Mouse (Mus musculus) forebrain, postnatal 0 days (tissue): Measurements from ENCODE around the gene Gm45808. TPM values are rescaled to one million over a fixed set of nuclear protein-coding genes. Genes with fewer than 3 reads are reported as not detected.

Experiments
- ATAC-seq: fragments of 200-750 bp; cut with Nextera tagmentation; 2 replicates; pipeline ENCODE4 v1.8.0; 2017; ENCODE audit warnings: mild to moderate bottlenecking, moderate library complexity
- DNase-seq: peaks from one replicate; pipeline ENCODE4 v3.0.0-alpha.2; 2015
- H3K27ac ChIP-seq: fragments of 300-500 bp; sonication (generic); 2 replicates; pipeline ENCODE4 v1.5.1; 2014; ENCODE audit warnings: low read depth, mild to moderate bottlenecking, antibody characterized with exemption, low read length, moderate library complexity, mixed read lengths
- H3K27me3 ChIP-seq: fragments of 300-500 bp; sonication (generic); 2 replicates; pipeline ENCODE4 v1.6.1; 2014; ENCODE audit warnings: mild to moderate bottlenecking, low read length, mixed read lengths; ENCODE audit not compliant: insufficient read depth
- H3K36me3 ChIP-seq: fragments of 300-500 bp; sonication (generic); 2 replicates; pipeline ENCODE4 v1.6.1; 2014; ENCODE audit warnings: mild to moderate bottlenecking, moderate library complexity; ENCODE audit not compliant: insufficient read depth
- H3K4me1 ChIP-seq: fragments of 300-500 bp; sonication (generic); 2 replicates; pipeline ENCODE4 v1.6.1; 2014; ENCODE audit warnings: antibody characterized with exemption; ENCODE audit not compliant: insufficient read depth
- H3K4me2 ChIP-seq: fragments of 300-500 bp; sonication (generic); 2 replicates; pipeline ENCODE4 v1.6.1; 2014; ENCODE audit warnings: low read depth, mild to moderate bottlenecking, moderate library complexity
- H3K4me3 ChIP-seq: fragments of 300-500 bp; sonication (generic); 2 replicates; pipeline ENCODE4 v1.5.1; 2014; ENCODE audit warnings: low read depth, low read length, mixed read lengths
- H3K9ac ChIP-seq: fragments of 300-500 bp; sonication (generic); 2 replicates; pipeline ENCODE4 v1.6.1; 2014; ENCODE audit warnings: mild to moderate bottlenecking
- H3K9me3 ChIP-seq: fragments of 300-500 bp; sonication (generic); 2 replicates; pipeline ENCODE4 v1.6.1; 2016; ENCODE audit warnings: low read length
- CTCF ChIP-seq: sonication (generic); IDR thresholded peaks from 2 replicates; pipeline ENCODE4 v1.5.1; 2016; ENCODE audit warnings: antibody characterized with exemption, control low read depth, low read depth
- WGBS: fragments of 180-500 bp; shearing (Covaris S2); extraction: QIAGEN DNeasy Blood & Tissue Kit; methylation state at CpG from one replicate; pipeline ENCODE4 v1.1.7; 2014; 5-methylcytosine and 5-hydroxymethylcytosine counted together
- polyA plus RNA-seq: library from polyadenylated mRNA; unstranded; fragments of >200 nt; fragmentation: Nextera tagmentation; extraction: Ambion mirVana; gene quantifications from 2 replicates; pipeline ENCODE4 v1.2.1, GENCODE M21; 2015
- total RNA-seq: library from RNA; depleted of rRNA; stranded (reverse); fragments of >200 nt; gene quantifications from 2 replicates; pipeline ENCODE4 v1.2.3, GENCODE M21; 2014

The Gm45808 gene
- total and polyA plus RNA-seq, 2 experiments from 2014 or later = not detected

- TF ChIP-seq CTCF = no peak
Measured at GRCm38 (mm10) chr7:45457204-45458060, 29.2 kb downstream of the Gm45808 start.

DNA sequence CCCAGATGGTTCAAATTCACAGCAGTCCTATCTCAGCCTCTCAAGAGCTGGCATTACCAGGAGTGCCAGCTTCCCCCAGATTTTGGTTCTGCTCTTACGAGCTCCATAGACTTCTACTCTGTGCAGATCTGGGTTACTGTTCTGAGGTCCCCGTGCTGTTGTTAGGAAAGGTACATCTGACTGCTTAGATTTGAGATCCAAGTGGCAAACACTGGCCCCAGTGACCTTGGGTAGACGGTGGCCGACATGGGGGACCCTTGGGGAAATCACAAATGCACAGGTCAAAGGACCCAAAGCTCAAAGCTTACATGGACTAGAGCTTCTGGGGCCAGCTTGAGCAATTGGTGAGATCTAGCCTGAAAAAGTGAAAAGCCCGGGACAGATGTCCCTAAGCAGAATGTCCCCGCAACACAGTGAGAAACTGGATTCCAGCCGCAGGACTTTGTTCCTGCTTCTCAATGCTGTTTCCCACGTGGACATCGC lies 29.8 kb downstream of the Gm45808 start:
- ATAC-seq (no peak), DNase-seq (no peak)
- Histone ChIP-seq H3K27me3 (no peaks in the 10 kb centered on the region), H3K4me2 (peak overlapping the region; percentile 76), H3K27ac (0 out of 2 replicates have a peak overlapping the region, but pooled peaks have one; percentile 45), H3K4me1 (peaks cover 21% of the 10 kb centered on the region), H3K9me3 (no peaks in the 10 kb centered on the region), H3K36me3 (peaks cover 33% of the 10 kb centered on the region), H3K9ac (0 out of 2 replicates have a peak overlapping the region, but pooled peaks have one; percentile 25), H3K4me3 (no peak overlapping the region)
- no peak for TF ChIP-seq CTCF
- WGBS = 54% methylated on average over 9 of the region's 9 CpGs

More at GRCm38 (mm10) chr7:45457204-45458060, 29.2 kb downstream of the Gm45808 start:
- Histone ChIP-seq H3K4me2 (peak overlapping the region; percentile 76), H3K36me3 (peaks cover 36% of the 10 kb centered on the region), H3K4me3 (peak overlapping the region; percentile 87), H3K9ac (peak overlapping the region; percentile 87), H3K9me3 (no peaks in the 10 kb centered on the region), H3K27me3 (no peaks in the 10 kb centered on the region), H3K27ac (0 out of 2 replicates have a peak overlapping the region, but pooled peaks have one; percentile 45), H3K4me1 (peaks cover 21% of the 10 kb centered on the region)
- DNase-seq (no peak), ATAC-seq (no peak)
- 57% methylated on average over 9 of the region's 10 CpGs for WGBS

GRCm38 (mm10) chr7:45455932-45456696 lies 30.5 kb downstream of the Gm45808 start:
- Histone ChIP-seq H3K9me3 (no peaks in the 10 kb centered on the region), H3K27me3 (no peaks in the 10 kb centered on the region), H3K27ac (0 out of 2 replicates have a peak overlapping the region, but pooled peaks have one; percentile 45), H3K4me2 (no peak overlapping the region), H3K4me3 (no peak overlapping the region), H3K4me1 (peaks cover 21% of the 10 kb centered on the region), H3K36me3 (peaks cover 29% of the 10 kb centered on the region), H3K9ac (no peak overlapping the region)
- no peak for DNase-seq
- TF ChIP-seq CTCF = no peak
- no peak for ATAC-seq
- WGBS = 71% methylated on average over 13 of the region's 13 CpGs

DNA sequence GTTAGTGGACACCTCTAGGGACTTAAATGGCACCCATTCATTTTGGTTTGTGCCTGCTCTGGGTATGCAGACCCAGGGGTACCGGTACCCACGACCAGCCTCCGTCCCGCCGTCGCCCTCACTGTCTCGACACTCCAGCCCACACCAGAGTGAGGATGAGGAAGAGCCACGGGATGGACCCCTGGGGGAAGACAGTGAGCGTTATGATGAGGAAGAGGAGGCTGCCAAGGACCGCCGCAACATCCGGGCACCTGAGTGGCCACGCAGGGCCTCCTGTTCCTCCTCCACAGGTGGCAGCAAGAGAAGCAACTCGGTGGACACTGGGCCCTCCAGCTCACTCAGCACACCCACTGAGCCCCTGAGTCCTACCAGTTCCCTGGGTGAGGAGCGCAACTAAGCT lies 31.6 kb downstream of the Gm45808 start:
- H3K36me3 ChIP-seq = peaks cover 29% of the 10 kb centered on the region
- no peak overlapping the region for H3K9ac ChIP-seq
- ATAC-seq (no peak), DNase-seq (no peak)
- H3K27me3 ChIP-seq = no peaks in the 10 kb centered on the region
- TF ChIP-seq CTCF = no peak
- H3K9me3 ChIP-seq = no peaks in the 10 kb centered on the region
- H3K4me3 ChIP-seq = no peak overlapping the region
- no peak overlapping the region for H3K27ac ChIP-seq
- H3K4me2 ChIP-seq = no peak overlapping the region
- whole genome bisulfite sequencing = 89% methylated on average over 15 of the region's 15 CpGs
- peaks cover 10% of the 10 kb centered on the region; the same call in 1 of the 2 replicates for H3K4me1 ChIP-seq

DNA sequence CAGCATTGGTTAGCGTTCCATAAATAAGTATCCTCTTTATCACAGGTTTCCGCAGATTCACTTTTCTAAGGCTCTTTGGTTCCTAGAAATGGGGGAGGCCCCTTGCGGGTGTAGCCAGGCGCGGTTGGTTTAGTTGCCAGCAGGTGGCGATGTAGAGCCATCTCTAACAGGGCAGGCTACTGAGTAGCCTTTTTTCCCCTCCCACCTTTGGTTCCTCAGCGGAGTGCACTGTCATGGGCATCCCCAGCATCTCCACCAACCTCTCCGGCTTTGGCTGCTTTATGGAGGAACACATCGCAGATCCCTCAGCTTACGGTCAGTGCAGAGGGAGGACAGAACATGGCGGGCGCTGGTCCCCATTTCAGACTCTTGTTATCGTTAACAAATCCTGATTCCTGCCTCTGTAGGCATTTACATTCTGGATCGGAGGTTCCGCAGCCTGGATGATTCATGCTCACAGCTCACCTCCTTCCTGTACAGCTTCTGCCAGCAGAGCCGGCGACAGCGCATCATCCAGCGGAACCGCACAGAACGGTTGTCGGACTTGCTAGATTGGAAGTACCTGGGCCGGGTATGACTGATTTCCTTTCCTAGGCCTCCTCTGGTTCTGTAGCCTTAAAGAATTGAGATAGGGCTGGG lies 35.1 kb downstream of the Gm45808 start:
- peak; percentile 85 for DNase-seq
- TF ChIP-seq CTCF = peak; percentile 81
- Histone ChIP-seq H3K4me1 (no peaks in the 10 kb centered on the region; the same call in 1 of the 2 replicates), H3K9me3 (no peaks in the 10 kb centered on the region), H3K9ac (no peak overlapping the region), H3K27me3 (no peaks in the 10 kb centered on the region), H3K4me3 (0 out of 2 replicates have a peak overlapping the region, but pooled peaks have one; percentile 5), H3K27ac (peak overlapping the region; percentile 62), H3K36me3 (peaks cover 23% of the 10 kb centered on the region; the same call in 1 of the 2 replicates), H3K4me2 (no peak overlapping the region)
- WGBS = 53% methylated on average over 23 of the region's 23 CpGs
- peak; percentile 90 for ATAC-seq

DNA sequence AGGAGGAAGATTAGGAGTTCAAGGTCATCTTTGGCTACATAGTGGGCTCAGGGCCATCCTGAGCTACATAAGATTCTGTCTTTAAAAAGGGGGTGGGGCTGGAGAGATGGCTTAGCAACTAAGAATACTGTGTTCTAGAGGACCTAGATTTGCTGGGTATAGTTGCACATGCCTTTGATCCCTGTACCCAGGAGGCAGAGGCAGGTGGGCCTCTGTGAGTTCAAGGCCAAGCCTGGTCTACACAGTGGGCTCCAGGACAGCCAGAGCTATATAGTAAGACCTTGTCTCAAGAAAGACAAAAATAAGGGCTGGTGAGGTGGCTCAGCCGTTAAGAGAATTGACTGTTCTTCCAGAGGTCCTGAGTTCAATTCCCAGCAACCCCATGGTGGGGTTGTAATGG lies 36.6 kb downstream of the Gm45808 start:
- Histone ChIP-seq H3K9ac (no peak overlapping the region), H3K27ac (no peak overlapping the region), H3K9me3 (no peaks in the 10 kb centered on the region), H3K27me3 (no peaks in the 10 kb centered on the region), H3K36me3 (peaks cover 15% of the 10 kb centered on the region; the same call in 1 of the 2 replicates), H3K4me3 (no peak overlapping the region), H3K4me1 (no peaks in the 10 kb centered on the region), H3K4me2 (no peak overlapping the region)
- no peak for ATAC-seq
- DNase-seq = no peak
- TF ChIP-seq CTCF = no peak
- 90% methylated on average over 1 of the region's 1 CpGs for WGBS
